Mouse (Mus musculus): ENCODE results near the gene Drp2. TPM values are rescaled to one million over a fixed set of nuclear protein-coding genes. Genes with fewer than 3 reads are reported as not detected.

Drp2 gene
- polyA plus RNA-seq, 1 experiment from 2014 or later, result 19.3 TPM

GRCm38 (mm10) chrX:134476290-134476689 is 71.9 kb downstream of the Drp2 start, which contains the start of gene Taf7l:
Gene Taf7l, minus strand, starts transcription at chrX:134476490.
- Histone ChIP-seq H3K4me2 (ENCODE audit: low read length) (no peak within 1 kb of the TSS), H3K36me3 (ENCODE audit: control insufficient read depth, insufficient read depth) (no peaks in the 10 kb centered on the region), H3K27me3 (replicated peaks; ENCODE audit: control insufficient read depth, insufficient read depth, low read length) (no peaks in the 10 kb centered on the region), H3K4me3 (replicated peaks; ENCODE audit: low read length) (no peak within 1 kb of the TSS), H3K27ac (ENCODE audit: low read length) (no peak within 1 kb of the TSS), H3K9me3 (ENCODE audit: control insufficient read depth, low read length) (peaks cover 10% of the 10 kb centered on the region; the same call in 1 of the 2 replicates), H3K4me1 (replicated peaks; ENCODE audit: control insufficient read depth, insufficient read depth, low read length) (no peaks in the 10 kb centered on the region), H3K9ac (replicated peaks; ENCODE audit: low read depth, low read length) (no peak within 1 kb of the TSS)
- 91% methylated on average over 25 of the region's 25 CpGs for WGBS
- ATAC-seq, result no peak

GRCm38 (mm10) chrX:134481720-134482119 is 77.4 kb downstream of the Drp2 start:
- Histone ChIP-seq H3K4me3 (replicated peaks; ENCODE audit: low read length) (no peak overlapping the region), H3K4me1 (replicated peaks; ENCODE audit: control insufficient read depth, insufficient read depth, low read length) (no peaks in the 10 kb centered on the region), H3K27me3 (replicated peaks; ENCODE audit: control insufficient read depth, insufficient read depth, low read length) (no peaks in the 10 kb centered on the region), H3K4me2 (ENCODE audit: low read length) (no peak overlapping the region), H3K36me3 (ENCODE audit: control insufficient read depth, insufficient read depth) (no peaks in the 10 kb centered on the region), H3K9ac (replicated peaks; ENCODE audit: low read depth, low read length) (no peak overlapping the region), H3K27ac (ENCODE audit: low read length) (no peak overlapping the region), H3K9me3 (ENCODE audit: control insufficient read depth, low read length) (no peaks in the 10 kb centered on the region)
- WGBS, result 67% methylated on average over 3 of the region's 3 CpGs
- ATAC-seq, result no peak

- ATAC-seq, result no peak
- no peaks in the 10 kb centered on the region for H3K27me3 ChIP-seq (replicated peaks; ENCODE audit: control insufficient read depth, insufficient read depth, low read length)
- no peaks in the 10 kb centered on the region for H3K4me1 ChIP-seq (replicated peaks; ENCODE audit: control insufficient read depth, insufficient read depth, low read length)
- no peak overlapping the region for H3K4me2 ChIP-seq (ENCODE audit: low read length)
- H3K9me3 ChIP-seq (ENCODE audit: control insufficient read depth, low read length), result no peaks in the 10 kb centered on the region
- H3K36me3 ChIP-seq (ENCODE audit: control insufficient read depth, insufficient read depth), result no peaks in the 10 kb centered on the region
- no peak overlapping the region for H3K27ac ChIP-seq (ENCODE audit: low read length)
- H3K4me3 ChIP-seq (replicated peaks; ENCODE audit: low read length), result no peak overlapping the region
- no peak overlapping the region for H3K9ac ChIP-seq (replicated peaks; ENCODE audit: low read depth, low read length)
- 90% methylated on average over 8 of the region's 8 CpGs for WGBS
These were observed 96.3 kb downstream of the Drp2 start for GRCm38 (mm10) chrX:134500651-134501050.

Other genes starting within 250 kb of the Drp2 start
- gene Xkrx, start 242.5 kb upstream of the Drp2 start, polyA plus RNA-seq (2015; fragmentation: Nextera tagmentation; extraction: Ambion mirVana), result 0.16 and 0.48 TPM in 2 replicates
- not detected in 2 replicates for gene Arl13a, start 217.1 kb upstream of the Drp2 start, polyA plus RNA-seq (2015; fragmentation: Nextera tagmentation; extraction: Ambion mirVana)
- gene Nox1, start 182.6 kb upstream of the Drp2 start, polyA plus RNA-seq (2015; fragmentation: Nextera tagmentation; extraction: Ambion mirVana), result 0.14 TPM in 1 of 2 replicates, not detected in the other
- gene Trmt2b, start 127.6 kb upstream of the Drp2 start, polyA plus RNA-seq (2015; fragmentation: Nextera tagmentation; extraction: Ambion mirVana), result 5.2 and 6.2 TPM in 2 replicates
- 127 and 134 TPM in 2 replicates for gene Tmem35a, start 109.3 kb upstream of the Drp2 start, polyA plus RNA-seq (2015; fragmentation: Nextera tagmentation; extraction: Ambion mirVana)
- gene Cenpi, start 96.5 kb upstream of the Drp2 start, polyA plus RNA-seq (2015; fragmentation: Nextera tagmentation; extraction: Ambion mirVana), result 10.6 and 14.0 TPM in 2 replicates
- 0.29 TPM in 1 of 2 replicates, not detected in the other for gene Taf7l, start 71.9 kb downstream of the Drp2 start, polyA plus RNA-seq (2015; fragmentation: Nextera tagmentation; extraction: Ambion mirVana)
- gene Timm8a1, start 137.3 kb downstream of the Drp2 start, polyA plus RNA-seq (2015; fragmentation: Nextera tagmentation; extraction: Ambion mirVana), result 45.9 and 46.2 TPM in 2 replicates
- gene Btk, start 179.0 kb downstream of the Drp2 start, polyA plus RNA-seq (2015; fragmentation: Nextera tagmentation; extraction: Ambion mirVana), result 0.25 and 0.78 TPM in 2 replicates
- 178 and 190 TPM in 2 replicates for gene Rpl36a, start 181.1 kb downstream of the Drp2 start, polyA plus RNA-seq (2015; fragmentation: Nextera tagmentation; extraction: Ambion mirVana)
- gene Gla, start 196.6 kb downstream of the Drp2 start, polyA plus RNA-seq (2015; fragmentation: Nextera tagmentation; extraction: Ambion mirVana), result 3.4 and 3.9 TPM in 2 replicates
- gene Hnrnph2, start 196.6 kb downstream of the Drp2 start, polyA plus RNA-seq (2015; fragmentation: Nextera tagmentation; extraction: Ambion mirVana), result 177 and 186 TPM in 2 replicates

All from forebrain, embryonic 16.5 days (tissue).